Mouse (Mus musculus) inflammation-experienced regulatory T-cells (primary cell): Measurements from ENCODE around the gene Fcamr. TPM values are rescaled to one million over a fixed set of nuclear protein-coding genes. Genes with fewer than 3 reads are reported as not detected.

ENCODE experiments used
- polyA plus RNA-seq, 2 experiments: library from polyadenylated mRNA; unstranded; fragments of 100-300 nt; shearing (Covaris generic); gene quantifications; one replicate each; pipeline ENCODE4 v1.2.1; 2017

The Fcamr gene
- polyA plus RNA-seq = under 1 TPM; 0.24 to 0.29 TPM

GRCm38 (mm10) chr1:130800602-130801001 is at the start of gene Fcamr:
Fcamr (plus strand) TSS chr1:130800902.

GRCm38 (mm10) chr1:130826448-130826847 is 25.7 kb downstream of the Fcamr start, which contains the start of gene Pigr:
Pigr (plus strand) TSS chr1:130826684.

Other genes with a start within 250 kb of the Fcamr start
- gene Zp3r, start 171.3 kb upstream of the Fcamr start, polyA plus RNA-seq = under 1 TPM in 1 of 2 experiments, not detected in 1; 0.23 TPM
- gene C4bp, start 139.3 kb upstream of the Fcamr start, polyA plus RNA-seq = under 1 TPM in 1 of 2 experiments, not detected in 1; 0.12 TPM
- gene Gm29427, start 85.1 kb upstream of the Fcamr start, polyA plus RNA-seq = not detected
- gene Yod1, start 83.6 kb upstream of the Fcamr start, polyA plus RNA-seq = 1 to 10 TPM; 5.1 to 5.6 TPM
- gene Pfkfb2, start 71.6 kb upstream of the Fcamr start, polyA plus RNA-seq = 10 to 100 TPM in 1 of 2 experiments, 1 to 10 TPM in 1; 6.4 to 10.8 TPM
- gene AA986860, start 68.9 kb upstream of the Fcamr start, polyA plus RNA-seq = under 1 TPM; 0.36 to 0.50 TPM
- gene Pigr, start 25.8 kb downstream of the Fcamr start, polyA plus RNA-seq = 1 to 10 TPM in 1 of 2 experiments, under 1 TPM in 1; 0.73 to 3.3 TPM
- 10 to 100 TPM in 1 of 2 experiments, 1 to 10 TPM in 1; 8.0 to 29.2 TPM for gene Fcmr, start 64.8 kb downstream of the Fcamr start, polyA plus RNA-seq
- not detected for gene Il24, start 86.6 kb downstream of the Fcamr start, polyA plus RNA-seq
- gene Il20, start 110.5 kb downstream of the Fcamr start, polyA plus RNA-seq = not detected
- gene Il19, start 139.2 kb downstream of the Fcamr start, polyA plus RNA-seq = not detected
- gene Il10, start 218.9 kb downstream of the Fcamr start, polyA plus RNA-seq = 10 to 100 TPM in 1 of 2 experiments, 1 to 10 TPM in 1; 2.5 to 20.6 TPM